In the genomic region with DNA sequence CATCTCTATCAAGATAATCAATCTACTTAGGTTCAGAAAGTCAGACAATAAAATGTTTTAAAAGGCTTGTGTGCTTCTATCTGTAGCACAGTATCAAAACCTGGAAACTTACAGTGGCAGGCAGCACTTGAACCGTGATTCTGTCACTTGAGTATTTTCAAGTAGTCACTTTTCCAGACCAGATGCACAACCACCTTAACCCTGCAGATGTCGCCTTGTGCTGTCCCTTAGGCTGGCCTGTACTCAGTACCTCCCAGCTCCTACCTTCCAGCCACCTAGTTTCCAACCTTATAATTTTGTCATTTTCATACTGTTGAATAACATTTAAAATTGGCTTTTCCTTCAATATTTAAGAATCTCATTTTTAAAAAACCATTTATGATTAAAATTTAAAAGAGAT, we compare ENCODE assay signal across 14 mouse cellular contexts. TPM values are rescaled to one million over a fixed set of nuclear protein-coding genes. Genes with fewer than 3 reads are reported as not detected.
DNase-seq lines count a peak whose midpoint lies in the region; ATAC-seq and TF ChIP-seq lines count a peak whose summit lies in the region.
"Had no signal": no experiment of that assay in that cellular context is flagged by ENCODE, and none has a peak within 500 bp of the region (broad histone marks: within the 10 kb centered on the region; RNA-seq: fewer than 3 reads in every experiment).

No protein-coding gene starts in this region.

- no peaks in the 10 kb centered on the region for H3K4me1 ChIP-seq in intestine, postnatal 0 days (replicated peaks; ENCODE audit: control insufficient read depth, insufficient read depth, low read length)
- no peaks in the 10 kb centered on the region for H3K4me1 ChIP-seq in intestine, embryonic 15.5 days (replicated peaks)
- no peaks in the 10 kb centered on the region; the same call in 1 of the 2 replicates for H3K4me1 ChIP-seq in lung, postnatal 0 days (ENCODE audit: insufficient read depth, low read depth, low read length)
- H3K4me1 ChIP-seq: heart, embryonic 10.5 days; liver, embryonic 15.5 days; midbrain, embryonic 15.5 days; neural tube, embryonic 15.5 days; stomach, embryonic 15.5 days had no signal

- WGBS in intestine, postnatal 0 days, result 56% methylated on average over 2 of the region's 2 CpGs
- 57% methylated on average over 2 of the region's 2 CpGs for WGBS in intestine, embryonic 15.5 days
- 40% methylated on average over 2 of the region's 2 CpGs for WGBS in lung, postnatal 0 days

- DNase-seq in A20 (ENCODE audit: low read depth, low spot score) (peak; percentile 39), Patski (ENCODE audit: low read depth, low spot score) (no peak)
- peak; percentile 63 for DNase-seq in lung, postnatal 0 days (ENCODE audit: low spot score)
- no peak for DNase-seq in urinary bladder, postnatal 36 days (ENCODE audit: low spot score in 2 of 2)
- no peak for DNase-seq in layer of hippocampus, adult 9-11 months
- DNase-seq: right cerebral cortex, postnatal 14 days had no signal

- no peak for ATAC-seq in intestine, postnatal 0 days
- ATAC-seq in intestine, embryonic 15.5 days, result no peak
- ATAC-seq in Patski, result no peak
- peak; percentile 77 for ATAC-seq in lung, postnatal 0 days
- ATAC-seq in erythroid progenitor cell, adult 5-6 weeks (replicated peaks; ENCODE audit: low FRiP score, poor library complexity, severe bottlenecking), result no peak
- ATAC-seq: midbrain, embryonic 15.5 days had no signal

- POLR2A ChIA-PET in Patski (lab: Charles Lee), result no interaction called here

- H3K4me2 ChIP-seq in intestine, postnatal 0 days (replicated peaks; ENCODE audit: low read depth), result no peak overlapping the region
- H3K4me2 ChIP-seq in intestine, embryonic 15.5 days (replicated peaks), result no peak overlapping the region
- H3K4me2 ChIP-seq in lung, postnatal 0 days (replicated peaks; ENCODE audit: low read depth, low read length), result no peak overlapping the region
- H3K4me2 ChIP-seq: liver, embryonic 15.5 days; midbrain, embryonic 15.5 days; neural tube, embryonic 15.5 days; stomach, embryonic 15.5 days had no signal

- no peaks in the 10 kb centered on the region for H3K9me3 ChIP-seq in intestine, postnatal 0 days (ENCODE audit: control insufficient read depth)
- H3K9me3 ChIP-seq in intestine, embryonic 15.5 days, result no peaks in the 10 kb centered on the region
- no peaks in the 10 kb centered on the region for H3K9me3 ChIP-seq in lung, postnatal 0 days (ENCODE audit: low read length)
- H3K9me3 ChIP-seq: heart, embryonic 10.5 days; liver, embryonic 15.5 days; midbrain, embryonic 15.5 days; neural tube, embryonic 15.5 days; stomach, embryonic 15.5 days had no signal

- H3K4me3 ChIP-seq in intestine, postnatal 0 days (ENCODE audit: low read depth, low read length), result no peak overlapping the region
- H3K4me3 ChIP-seq in intestine, embryonic 15.5 days (replicated peaks), result no peak overlapping the region
- no peak overlapping the region for H3K4me3 ChIP-seq in lung, postnatal 0 days (ENCODE audit: low read depth, low read length)
- H3K4me3 ChIP-seq: heart, embryonic 10.5 days; liver, embryonic 15.5 days; midbrain, embryonic 15.5 days; neural tube, embryonic 15.5 days; stomach, embryonic 15.5 days had no signal

- H3K9ac ChIP-seq in intestine, postnatal 0 days (ENCODE audit: low read depth, low read length), result no peak overlapping the region
- no peak overlapping the region for H3K9ac ChIP-seq in intestine, embryonic 15.5 days
- H3K9ac ChIP-seq in lung, postnatal 0 days (replicated peaks; ENCODE audit: low read depth), result no peak overlapping the region
- H3K9ac ChIP-seq: liver, embryonic 15.5 days; midbrain, embryonic 15.5 days; neural tube, embryonic 15.5 days; stomach, embryonic 15.5 days had no signal

- no peak for TF ChIP-seq EP300 in lung, postnatal 0 days (IDR thresholded peaks at IDR 0.05)

- peak; percentile 62 for TF ChIP-seq CTCF in intestine, postnatal 0 days (IDR thresholded peaks at IDR 0.05; ENCODE audit: low read depth)
- TF ChIP-seq CTCF in Patski (IDR thresholded peaks at IDR 0.05), result peak; percentile 22
- peak; percentile 65 for TF ChIP-seq CTCF in lung, postnatal 0 days (IDR thresholded peaks at IDR 0.05)

- in situ Hi-C loops in Patski (cut with MboI; ENCODE audit: low pct_unique_long_range_greater_than_20kb), result no loop called here

- CTCF ChIA-PET in Patski (lab: Charles Lee), result interaction anchor here (1.0 kb wide), 1 partner anchor 132 kb away, joined by 3 read pairs; no protein-coding TSS in a partner anchor

- no peaks in the 10 kb centered on the region for H3K36me3 ChIP-seq in intestine, postnatal 0 days (ENCODE audit: control insufficient read depth, insufficient read depth)
- H3K36me3 ChIP-seq in intestine, embryonic 15.5 days, result no peaks in the 10 kb centered on the region
- H3K36me3 ChIP-seq in lung, postnatal 0 days (ENCODE audit: insufficient read depth, low read length), result no peaks in the 10 kb centered on the region
- H3K36me3 ChIP-seq: heart, embryonic 10.5 days; liver, embryonic 15.5 days; midbrain, embryonic 15.5 days; neural tube, embryonic 15.5 days; stomach, embryonic 15.5 days had no signal

- no peaks in the 10 kb centered on the region for H3K27me3 ChIP-seq in intestine, postnatal 0 days (replicated peaks; ENCODE audit: control insufficient read depth, insufficient read depth, low read length)
- no peaks in the 10 kb centered on the region for H3K27me3 ChIP-seq in intestine, embryonic 15.5 days (replicated peaks)
- H3K27me3 ChIP-seq in Patski, result no peaks in the 10 kb centered on the region
- no peaks in the 10 kb centered on the region for H3K27me3 ChIP-seq in lung, postnatal 0 days (replicated peaks; ENCODE audit: insufficient read depth, low read length)
- H3K27me3 ChIP-seq: liver, embryonic 15.5 days; midbrain, embryonic 15.5 days; neural tube, embryonic 15.5 days; stomach, embryonic 15.5 days had no signal

- no peak overlapping the region for H3K27ac ChIP-seq in intestine, postnatal 0 days (ENCODE audit: low read depth, low read length)
- no peak overlapping the region for H3K27ac ChIP-seq in intestine, embryonic 15.5 days
- H3K27ac ChIP-seq in lung, postnatal 0 days (ENCODE audit: low read length), result no peak overlapping the region
- H3K27ac ChIP-seq: heart, embryonic 10.5 days; liver, embryonic 15.5 days; midbrain, embryonic 15.5 days; neural tube, embryonic 15.5 days; stomach, embryonic 15.5 days had no signal

RNA-seq across cellular contexts. Expression of a gene that starts 20.5 kb away (rescaled TPM):
- 151 and 155 TPM in 2 replicates for polyA plus RNA-seq in intestine, postnatal 0 days (2015; fragmentation: Nextera tagmentation; extraction: Ambion mirVana)
- polyA plus RNA-seq in intestine, embryonic 15.5 days (2015; fragmentation: Nextera tagmentation; extraction: Ambion mirVana), result 184 and 196 TPM in 2 replicates
- 158 TPM for polyA plus RNA-seq in Patski (2021)
- polyA plus RNA-seq in lung, postnatal 0 days (2015; fragmentation: Nextera tagmentation; extraction: Ambion mirVana), result 116 and 117 TPM in 2 replicates
- total RNA-seq in erythroid progenitor cell, adult 5-6 weeks (2015; ENCODE audit: low replicate concordance), result 139 and 171 TPM in 2 replicates
- total RNA-seq in erythroid progenitor cell, adult 5-6 weeks (2017; ENCODE audit: low replicate concordance), result 116 and 149 TPM in 2 replicates

RNA-seq across cellular contexts. Expression of a gene that starts 20.9 kb away (rescaled TPM):
- 3.8 and 4.8 TPM in 2 replicates for polyA plus RNA-seq in intestine, postnatal 0 days (2015; fragmentation: Nextera tagmentation; extraction: Ambion mirVana)
- polyA plus RNA-seq in intestine, embryonic 15.5 days (2015; fragmentation: Nextera tagmentation; extraction: Ambion mirVana), result 3.6 and 4.2 TPM in 2 replicates
- 11.3 TPM for polyA plus RNA-seq in Patski (2021)
- polyA plus RNA-seq in lung, postnatal 0 days (2015; fragmentation: Nextera tagmentation; extraction: Ambion mirVana), result 4.3 and 4.9 TPM in 2 replicates
- total RNA-seq in erythroid progenitor cell, adult 5-6 weeks (2015; ENCODE audit: low replicate concordance), result 6.5 and 18.4 TPM in 2 replicates
- 14.2 and 37.3 TPM in 2 replicates for total RNA-seq in erythroid progenitor cell, adult 5-6 weeks (2017; ENCODE audit: low replicate concordance)

Comparison
In these comparisons a context has a peak if more than half of its experiments do, and no peak if none do; other contexts are left out.
1. DNase-seq: peak in A20 (single experiment) and lung, postnatal 0 days (single experiment); none in Patski (single experiment), urinary bladder, postnatal 36 days (0 of 2) and layer of hippocampus, adult 9-11 months (single experiment).
2. Peak in every context shown above with its lines, with median percentiles within 50 percentile points of each other: CTCF ChIP-seq.